Mouse (Mus musculus) lung, embryonic 15.5 days (tissue): ENCODE results near the gene Evx1. TPM values are rescaled to one million over a fixed set of nuclear protein-coding genes. Genes with fewer than 3 reads are reported as not detected.

ENCODE experiments used
- ATAC-seq: fragments of 200-750 bp; cut with Nextera tagmentation; 2 replicates; pipeline ENCODE4 v1.8.0; 2017; ENCODE audit warnings: moderate number of reproducible peaks, borderline replicate concordance; ENCODE audit not compliant: low FRiP score, low TSS enrichment; ENCODE audit errors: extremely low read depth
- H3K27ac ChIP-seq: fragments of 300-500 bp; sonication (generic); 2 replicates; pipeline ENCODE4 v1.5.1; 2015; ENCODE audit warnings: moderate library complexity, mild to moderate bottlenecking, inconsistent platforms
- H3K27me3 ChIP-seq: fragments of 300-500 bp; sonication (generic); 2 replicates; pipeline ENCODE4 v1.6.1; 2015; ENCODE audit warnings: inconsistent platforms
- H3K36me3 ChIP-seq: fragments of 300-500 bp; sonication (generic); 2 replicates; pipeline ENCODE4 v1.6.1; 2015; ENCODE audit warnings: inconsistent platforms
- H3K4me1 ChIP-seq: fragments of 300-500 bp; sonication (generic); 2 replicates; pipeline ENCODE4 v1.6.1; 2015; ENCODE audit warnings: inconsistent platforms
- H3K4me2 ChIP-seq: fragments of 300-500 bp; sonication (generic); 2 replicates; pipeline ENCODE4 v1.6.1; 2015; ENCODE audit warnings: inconsistent platforms, mild to moderate bottlenecking, moderate library complexity
- H3K4me3 ChIP-seq: fragments of 300-500 bp; sonication (generic); 2 replicates; pipeline ENCODE4 v1.5.1; 2015; ENCODE audit warnings: mild to moderate bottlenecking, inconsistent platforms
- H3K9ac ChIP-seq: fragments of 300-500 bp; sonication (generic); 2 replicates; pipeline ENCODE4 v1.6.1; 2015; ENCODE audit warnings: inconsistent platforms
- H3K9me3 ChIP-seq: fragments of 300-500 bp; sonication (generic); 2 replicates; pipeline ENCODE4 v1.6.1; 2016; ENCODE audit warnings: inconsistent platforms
- WGBS: fragments of 180-500 bp; shearing (Covaris S2); methylation state at CpG from one replicate; pipeline ENCODE4 v1.1.7; 2015; 5-methylcytosine and 5-hydroxymethylcytosine counted together
- polyA plus RNA-seq: library from polyadenylated mRNA; unstranded; fragments of >200 nt; fragmentation: Nextera tagmentation; extraction: Ambion mirVana; gene quantifications from 2 replicates; pipeline ENCODE4 v1.2.1, GENCODE M21; 2015

Evx1 gene
- 0.06 and 0.10 TPM in 2 replicates for polyA plus RNA-seq

GRCm38 (mm10) chr6:52313391-52314303 is at the start of gene Evx1:
Evx1 (plus strand) TSS chr6:52313498.
- H3K4me2 ChIP-seq, result peak within 1 kb of the TSS; percentile 42
- ATAC-seq, result no peak

GRCm38 (mm10) chr6:52264106-52264790 is 49.0 kb upstream of the Evx1 start:
- Histone ChIP-seq H3K36me3 (no peaks in the 10 kb centered on the region), H3K9me3 (no peaks in the 10 kb centered on the region), H3K4me1 (peaks cover 13% of the 10 kb centered on the region), H3K9ac (no peak overlapping the region), H3K27ac (no peak overlapping the region), H3K27me3 (peaks cover 97% of the 10 kb centered on the region), H3K4me2 (no peak overlapping the region), H3K4me3 (no peak overlapping the region)
- WGBS, result 2% methylated on average over 5 of the region's 5 CpGs
- no peak for ATAC-seq

More at GRCm38 (mm10) chr6:52313391-52314303, at the start of gene Evx1:
- peaks cover 21% of the 10 kb centered on the region for H3K4me1 ChIP-seq
- H3K27me3 ChIP-seq, result peaks cover 99% of the 10 kb centered on the region
- H3K4me3 ChIP-seq, result peak within 1 kb of the TSS; percentile 18
- 2% methylated on average over 59 of the region's 59 CpGs for WGBS
- no peak within 1 kb of the TSS for H3K9ac ChIP-seq
- no peaks in the 10 kb centered on the region for H3K9me3 ChIP-seq
- no peak within 1 kb of the TSS for H3K27ac ChIP-seq
- H3K36me3 ChIP-seq, result no peaks in the 10 kb centered on the region

- Histone ChIP-seq H3K9me3 (no peaks in the 10 kb centered on the region), H3K36me3 (no peaks in the 10 kb centered on the region), H3K9ac (no peak overlapping the region), H3K4me3 (no peak overlapping the region), H3K27ac (no peak overlapping the region), H3K4me1 (peaks cover 8% of the 10 kb centered on the region), H3K27me3 (peaks cover 98% of the 10 kb centered on the region), H3K4me2 (no peak overlapping the region)
- 1% methylated on average over 18 of the region's 18 CpGs for WGBS
- no peak for ATAC-seq
Measured at GRCm38 (mm10) chr6:52265306-52265912, 47.9 kb upstream of the Evx1 start.

GRCm38 (mm10) chr6:52265913-52266665 is 47.2 kb upstream of the Evx1 start:
- no peaks in the 10 kb centered on the region for H3K36me3 ChIP-seq
- under 1% methylated on average over 19 of the region's 19 CpGs for WGBS
- no peak overlapping the region for H3K9ac ChIP-seq
- no peak for ATAC-seq
- H3K9me3 ChIP-seq, result no peaks in the 10 kb centered on the region
- H3K4me3 ChIP-seq, result no peak overlapping the region
- no peak overlapping the region for H3K27ac ChIP-seq
- H3K4me2 ChIP-seq, result no peak overlapping the region
- peaks cover 98% of the 10 kb centered on the region for H3K27me3 ChIP-seq
- H3K4me1 ChIP-seq, result peaks cover 2% of the 10 kb centered on the region

- Histone ChIP-seq H3K9me3 (no peaks in the 10 kb centered on the region), H3K4me3 (no peak overlapping the region), H3K27ac (no peak overlapping the region), H3K4me1 (no peaks in the 10 kb centered on the region), H3K4me2 (no peak overlapping the region), H3K27me3 (peaks cover 98% of the 10 kb centered on the region), H3K9ac (no peak overlapping the region), H3K36me3 (no peaks in the 10 kb centered on the region)
- no peak for ATAC-seq
- 3% methylated on average over 9 of the region's 9 CpGs for WGBS
Measured at GRCm38 (mm10) chr6:52266666-52266985, 46.7 kb upstream of the Evx1 start.

GRCm38 (mm10) chr6:52267221-52267620 is 46.1 kb upstream of the Evx1 start:
- Histone ChIP-seq H3K27me3 (peaks cover 96% of the 10 kb centered on the region), H3K27ac (no peak overlapping the region), H3K9ac (no peak overlapping the region), H3K4me3 (no peak overlapping the region), H3K4me1 (no peaks in the 10 kb centered on the region), H3K4me2 (no peak overlapping the region), H3K9me3 (no peaks in the 10 kb centered on the region), H3K36me3 (no peaks in the 10 kb centered on the region)
- WGBS, result 19% methylated on average over 5 of the region's 5 CpGs
- no peak for ATAC-seq

- H3K4me3 ChIP-seq, result no peak overlapping the region
- no peak overlapping the region for H3K9ac ChIP-seq
- H3K27ac ChIP-seq, result no peak overlapping the region
- 12% methylated on average over 3 of the region's 3 CpGs for whole genome bisulfite sequencing
- H3K27me3 ChIP-seq, result peaks cover 96% of the 10 kb centered on the region
- H3K4me1 ChIP-seq, result no peaks in the 10 kb centered on the region
- H3K9me3 ChIP-seq, result no peaks in the 10 kb centered on the region
- no peak for ATAC-seq
- H3K4me2 ChIP-seq, result no peak overlapping the region
- no peaks in the 10 kb centered on the region for H3K36me3 ChIP-seq
Measured at GRCm38 (mm10) chr6:52267691-52268090, 45.6 kb upstream of the Evx1 start.

GRCm38 (mm10) chr6:52268341-52268740 is 45.0 kb upstream of the Evx1 start:
- no peaks in the 10 kb centered on the region for H3K9me3 ChIP-seq
- H3K27me3 ChIP-seq, result peaks cover 96% of the 10 kb centered on the region
- H3K4me3 ChIP-seq, result no peak overlapping the region
- no peak overlapping the region for H3K27ac ChIP-seq
- H3K36me3 ChIP-seq, result no peaks in the 10 kb centered on the region
- H3K9ac ChIP-seq, result no peak overlapping the region
- no peaks in the 10 kb centered on the region for H3K4me1 ChIP-seq
- ATAC-seq, result no peak
- no peak overlapping the region for H3K4me2 ChIP-seq
- WGBS, result 3% methylated on average over 7 of the region's 7 CpGs

GRCm38 (mm10) chr6:52268756-52269155 is 44.5 kb upstream of the Evx1 start:
- 8% methylated on average over 3 of the region's 3 CpGs for WGBS
- no peaks in the 10 kb centered on the region for H3K9me3 ChIP-seq
- no peak overlapping the region for H3K27ac ChIP-seq

GRCm38 (mm10) chr6:52270494-52271480 is 42.5 kb upstream of the Evx1 start:
- no peak overlapping the region for H3K4me2 ChIP-seq
- H3K4me1 ChIP-seq, result no peaks in the 10 kb centered on the region
- WGBS, result 8% methylated on average over 23 of the region's 23 CpGs
- H3K36me3 ChIP-seq, result no peaks in the 10 kb centered on the region
- H3K27me3 ChIP-seq, result peaks cover 96% of the 10 kb centered on the region
- H3K9ac ChIP-seq, result no peak overlapping the region
- H3K27ac ChIP-seq, result no peak overlapping the region
- no peaks in the 10 kb centered on the region for H3K9me3 ChIP-seq
- ATAC-seq, result no peak
- H3K4me3 ChIP-seq, result no peak overlapping the region

More at GRCm38 (mm10) chr6:52268756-52269155, 44.5 kb upstream of the Evx1 start:
- H3K4me2 ChIP-seq, result no peak overlapping the region
- H3K36me3 ChIP-seq, result no peaks in the 10 kb centered on the region
- H3K27me3 ChIP-seq, result peaks cover 96% of the 10 kb centered on the region
- H3K9ac ChIP-seq, result no peak overlapping the region
- no peaks in the 10 kb centered on the region for H3K4me1 ChIP-seq
- no peak for ATAC-seq
- H3K4me3 ChIP-seq, result no peak overlapping the region
